Mouse (Mus musculus): ENCODE measurements around the gene Retnla. TPM values are rescaled to one million over a fixed set of nuclear protein-coding genes. Genes with fewer than 3 reads are reported as not detected.

The Retnla gene
- 5.8 TPM for polyA plus RNA-seq (2015; fragmentation: Illumina TruSeq; extraction: RNeasy Lipid Tissue Mini Kit (QIAGEN cat#74804); ENCODE audit: insufficient read depth, low replicate concordance)

DNA sequence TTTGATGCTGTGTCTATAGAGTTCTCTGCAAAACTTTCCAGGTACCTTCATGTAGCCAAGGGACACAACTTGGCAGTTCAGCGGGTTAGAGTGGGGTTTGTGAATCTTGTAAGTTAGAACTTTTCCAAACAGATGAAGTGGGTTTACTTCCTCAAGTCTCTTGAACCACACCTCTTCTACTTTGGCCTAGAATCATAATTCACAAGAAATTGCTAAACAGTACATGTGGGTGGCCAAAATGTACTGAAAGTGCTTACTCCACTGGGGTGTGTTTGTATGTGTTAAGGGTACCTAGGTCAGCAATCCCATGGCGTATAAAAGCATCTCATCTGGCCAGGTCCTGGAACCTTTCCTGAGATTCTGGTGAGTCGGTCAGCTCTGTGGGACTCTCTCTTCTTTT lies at the start of gene Retnla:
TSS of gene Retnla (plus strand) at position 286 of the 400 bp plus-strand sequence.

DNA sequence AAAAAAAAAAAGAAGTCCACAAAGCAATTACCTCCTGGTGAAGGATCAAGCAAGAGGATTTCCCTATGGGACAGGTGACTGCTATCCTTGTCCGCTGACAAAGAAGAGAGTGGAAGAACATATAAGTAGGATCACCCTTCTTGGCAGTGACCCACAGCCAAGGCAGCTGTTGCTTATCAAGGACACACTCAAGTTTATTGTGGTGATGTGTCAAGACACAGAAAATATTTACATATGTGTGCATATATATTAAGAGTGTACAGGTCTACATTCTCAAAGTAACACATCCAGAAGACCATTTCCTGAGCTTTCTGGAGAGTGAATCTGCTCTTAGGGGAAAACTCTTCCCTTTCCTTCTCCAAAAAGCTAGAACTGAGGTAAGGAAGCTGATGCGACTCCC lies 25.7 kb upstream of the Retnla start, which contains the start of gene Retnlb:
TSS of gene Retnlb (plus strand) at position 162 of the 400 bp plus-strand sequence.

DNA sequence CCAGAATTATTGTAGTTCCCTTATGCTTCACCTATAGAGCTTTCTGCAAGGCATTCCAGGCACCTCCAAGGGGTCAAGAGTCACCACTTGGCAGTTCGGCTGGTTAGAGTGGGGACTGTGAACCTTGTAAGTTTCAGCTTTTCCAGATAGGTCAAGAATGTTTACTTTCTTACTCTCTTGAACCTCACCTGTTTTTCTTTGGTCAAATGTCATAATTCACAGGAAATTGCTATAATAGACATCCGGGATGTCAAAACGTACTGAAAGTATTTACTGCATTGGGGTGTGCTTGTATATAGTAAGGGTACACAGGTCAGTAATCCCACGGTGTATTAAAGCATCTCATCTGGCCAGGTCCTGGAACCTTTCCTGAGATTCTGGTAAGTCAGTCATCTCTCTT lies 30.0 kb downstream of the Retnla start, which contains the start of gene Retnlg:
TSS of gene Retnlg (plus strand) at position 301 of the 400 bp plus-strand sequence.

Other genes starting within 250 kb of the Retnla start
- gene Trat1, start 70.5 kb upstream of the Retnla start, polyA plus RNA-seq (2015; fragmentation: Illumina TruSeq; extraction: RNeasy Lipid Tissue Mini Kit (QIAGEN cat#74804); ENCODE audit: insufficient read depth, low replicate concordance), result 19.6 TPM
- gene Retnlb, start 25.7 kb upstream of the Retnla start, polyA plus RNA-seq (2015; fragmentation: Illumina TruSeq; extraction: RNeasy Lipid Tissue Mini Kit (QIAGEN cat#74804); ENCODE audit: insufficient read depth, low replicate concordance), result not detected
- gene Retnlg, start 30.1 kb downstream of the Retnla start, polyA plus RNA-seq (2015; fragmentation: Illumina TruSeq; extraction: RNeasy Lipid Tissue Mini Kit (QIAGEN cat#74804); ENCODE audit: insufficient read depth, low replicate concordance), result 44.8 TPM
- gene Dzip3, start 151.6 kb downstream of the Retnla start, polyA plus RNA-seq (2015; fragmentation: Illumina TruSeq; extraction: RNeasy Lipid Tissue Mini Kit (QIAGEN cat#74804); ENCODE audit: insufficient read depth, low replicate concordance), result 26.6 TPM
- 13.4 TPM for gene Cip2a, start 151.6 kb downstream of the Retnla start, polyA plus RNA-seq (2015; fragmentation: Illumina TruSeq; extraction: RNeasy Lipid Tissue Mini Kit (QIAGEN cat#74804); ENCODE audit: insufficient read depth, low replicate concordance)
- 0.07 TPM for gene Myh15, start 214.9 kb downstream of the Retnla start, polyA plus RNA-seq (2015; fragmentation: Illumina TruSeq; extraction: RNeasy Lipid Tissue Mini Kit (QIAGEN cat#74804); ENCODE audit: insufficient read depth, low replicate concordance)